Mouse (Mus musculus) CH12.LX (cell line): ENCODE data around the gene Mef2d. TPM values are rescaled to one million over a fixed set of nuclear protein-coding genes. Genes with fewer than 3 reads are reported as not detected.

ENCODE experiments used
- DNase-seq: peaks from one replicate; pipeline ENCODE4 v3.0.0-alpha.2; 2013; ENCODE audit errors: extremely low read depth
- H3K27ac ChIP-seq: 2 replicates; pipeline ENCODE4 v1.5.1; 2012; ENCODE audit warnings: low read depth, mild to moderate bottlenecking, control low read depth, moderate library complexity; ENCODE audit not compliant: insufficient read depth
- H3K27me3 ChIP-seq: replicated peaks from 2 replicates; pipeline ENCODE3; 2012; ENCODE audit warnings: inconsistent platforms
- H3K36me3 ChIP-seq, 2 experiments: replicated peaks in 1 of 2; 2 replicates each; pipeline versions ENCODE3 to v1.6.1; 2012; ENCODE audit warnings: inconsistent platforms in 1 of 2, low read length in 1 of 2, mild to moderate bottlenecking in 1 of 2, mixed read lengths in 1 of 2, moderate library complexity in 1 of 2; ENCODE audit not compliant: control insufficient read depth in 1 of 2, insufficient read depth in 1 of 2
- H3K4me1 ChIP-seq, 2 experiments: 2 replicates each; pipeline ENCODE4 v1.6.1; 2012; ENCODE audit warnings: inconsistent platforms in 1 of 2, moderate library complexity in 1 of 2; ENCODE audit not compliant: insufficient read depth in 2 of 2, control insufficient read depth in 1 of 2
- H3K4me2 ChIP-seq: 2 replicates; pipeline ENCODE4 v1.6.1; 2012; ENCODE audit warnings: low read depth, mild to moderate bottlenecking, control low read depth; ENCODE audit not compliant: poor library complexity, insufficient read depth, severe bottlenecking
- H3K4me3 ChIP-seq, 3 experiments: fragments of 150-350 bp in 1 of 3; sonication (generic) in 1 of 3; replicated peaks in 1 of 3; 2 replicates each; pipeline versions ENCODE3 to v1.5.1; 2011 to 2012; ENCODE audit warnings: low read depth in 2 of 3, low read length in 2 of 3, mild to moderate bottlenecking in 2 of 3, moderate library complexity in 2 of 3, control low read depth in 1 of 3, improper control_type of control experiment in 1 of 3, inconsistent platforms in 1 of 3, mixed read lengths in 1 of 3; ENCODE audit not compliant: poor library complexity in 1 of 3
- H3K79me2 ChIP-seq: replicated peaks from 2 replicates; pipeline ENCODE4 v1.6.1; 2012; ENCODE audit warnings: mild to moderate bottlenecking, moderate library complexity; ENCODE audit not compliant: control insufficient read depth, poor library complexity, insufficient read depth, severe bottlenecking; ENCODE audit errors: extremely low read depth
- H3K9ac ChIP-seq: 2 replicates; pipeline ENCODE4 v1.6.1; 2012; ENCODE audit warnings: low read depth, mild to moderate bottlenecking, control low read depth, moderate library complexity; ENCODE audit not compliant: insufficient read depth
- H3K9me3 ChIP-seq: replicated peaks from 2 replicates; pipeline ENCODE3; 2012; ENCODE audit warnings: low read length, inconsistent platforms, mixed read lengths
- CHD1 ChIP-seq: IDR thresholded peaks from 2 replicates; pipeline ENCODE4 v1.6.1; 2012; ENCODE audit warnings: low read depth, low read length, improper control_type of control experiment, inconsistent platforms
- CHD2 ChIP-seq: IDR thresholded peaks from 2 replicates; pipeline ENCODE4 v1.6.1; 2011; ENCODE audit warnings: low read length, improper control_type of control experiment
- ELF1 ChIP-seq: IDR thresholded peaks from 2 replicates; pipeline ENCODE4 v1.6.1; 2014; ENCODE audit warnings: low read depth, mild to moderate bottlenecking, inconsistent platforms, low read length, improper control_type of control experiment
- HCFC1 ChIP-seq: IDR thresholded peaks from 2 replicates; pipeline ENCODE4 v1.6.1; 2012; ENCODE audit warnings: low read depth, mild to moderate bottlenecking, inconsistent platforms, low read length, improper control_type of control experiment
- IRF4 ChIP-seq: IDR thresholded peaks from 2 replicates; pipeline ENCODE4 v1.6.1; 2014; ENCODE audit warnings: low read depth, mild to moderate bottlenecking, inconsistent platforms, low read length, improper control_type of control experiment
- JUN ChIP-seq: IDR thresholded peaks from 2 replicates; pipeline ENCODE4 v1.6.1; 2011; ENCODE audit warnings: low read depth, mild to moderate bottlenecking, low read length, improper control_type of control experiment, moderate library complexity; ENCODE audit not compliant: insufficient read depth
- JUND ChIP-seq: conservative IDR thresholded peaks from 2 replicates; pipeline ENCODE4 v1.6.1; 2011; ENCODE audit warnings: low read depth, low read length, improper control_type of control experiment
- MAX ChIP-seq: IDR thresholded peaks from 2 replicates; pipeline ENCODE4 v1.6.1; 2011; ENCODE audit warnings: low read length, improper control_type of control experiment
- MXI1 ChIP-seq: IDR thresholded peaks from 2 replicates; pipeline ENCODE4 v1.6.1; 2011; ENCODE audit warnings: mild to moderate bottlenecking, low read depth, low read length, improper control_type of control experiment
- NELFE ChIP-seq: IDR thresholded peaks from 2 replicates; pipeline ENCODE4 v1.6.1; 2011; ENCODE audit warnings: low read depth, low read length, improper control_type of control experiment
- PAX5 ChIP-seq: IDR thresholded peaks from 2 replicates; pipeline ENCODE4 v1.6.1; 2012; ENCODE audit warnings: low read length, inconsistent platforms, mixed read lengths
- POLR2A ChIP-seq: IDR thresholded peaks from 2 replicates; pipeline ENCODE4 v1.6.1; 2011; ENCODE audit warnings: low read depth, mild to moderate bottlenecking, improper control_type of control experiment, low read length
- RAD21 ChIP-seq: IDR thresholded peaks from 2 replicates; pipeline ENCODE4 v1.6.1; 2011; ENCODE audit warnings: low read depth, mild to moderate bottlenecking, low read length, improper control_type of control experiment, moderate library complexity
- RCOR1 ChIP-seq: conservative IDR thresholded peaks from 2 replicates; pipeline ENCODE4 v1.6.1; 2012; ENCODE audit warnings: low read depth, mild to moderate bottlenecking, inconsistent platforms, low read length, improper control_type of control experiment
- SIN3A ChIP-seq: IDR thresholded peaks from 2 replicates; pipeline ENCODE4 v1.6.1; 2012; ENCODE audit warnings: low read length, improper control_type of control experiment, inconsistent platforms
- TBP ChIP-seq: conservative IDR thresholded peaks from 2 replicates; pipeline ENCODE4 v1.6.1; 2011; ENCODE audit warnings: low read depth, low read length, improper control_type of control experiment
- TCF12 ChIP-seq: IDR thresholded peaks from 2 replicates; pipeline ENCODE4 v1.6.1; 2014; ENCODE audit warnings: low read depth, mild to moderate bottlenecking, inconsistent platforms, low read length, improper control_type of control experiment
- UBTF ChIP-seq: IDR thresholded peaks from 2 replicates; pipeline ENCODE4 v1.6.1; 2012; ENCODE audit warnings: low read depth, mild to moderate bottlenecking, inconsistent platforms, low read length, improper control_type of control experiment, moderate library complexity
- USF1 ChIP-seq: IDR thresholded peaks from 2 replicates; pipeline ENCODE4 v1.6.1; 2014; ENCODE audit warnings: low read depth, mild to moderate bottlenecking, inconsistent platforms, low read length, improper control_type of control experiment
- ZKSCAN1 ChIP-seq: IDR thresholded peaks from 2 replicates; pipeline ENCODE4 v1.6.1; 2012; ENCODE audit warnings: low read depth, inconsistent platforms, low read length, improper control_type of control experiment, borderline replicate concordance
- ZMIZ1 ChIP-seq: IDR thresholded peaks from 2 replicates; pipeline ENCODE4 v1.6.1; 2012; ENCODE audit warnings: low read depth, mild to moderate bottlenecking, inconsistent platforms, low read length, improper control_type of control experiment
- ZNF384 ChIP-seq: IDR thresholded peaks from 2 replicates; pipeline ENCODE4 v1.6.1; 2012; ENCODE audit warnings: low read depth, low read length, improper control_type of control experiment, inconsistent platforms
- dilution Hi-C: fragments of 300-500 bp; cut with MboI; formaldehyde crosslinking; loops from 2 replicates; pipeline ENCODE4 v1.14.3; 2020; ENCODE audit warnings: low sequenced_read_pairs; ENCODE audit not compliant: extremely low pct_unique_long_range_greater_than_20kb, extremely low pct_ligation_motif_present
- in situ Hi-C: fragments of 300-500 bp; cut with MboI; formaldehyde crosslinking; loops from 3 replicates; pipeline ENCODE4 v1.14.3; 2019; ENCODE audit warnings: low sequenced_read_pairs, low pct_ligation_motif_present, low pct_unique_long_range_greater_than_20kb, mixed read lengths
- polyA plus RNA-seq: library from polyadenylated mRNA; unstranded; fragments of >175 nt; gene quantifications from 2 replicates; pipeline ENCODE4 v1.2.1, GENCODE M21; 2012; ENCODE audit warnings: low read depth; ENCODE audit not compliant: insufficient read length
- total RNA-seq, 2 experiments: library from RNA; depleted of rRNA; stranded (reverse); fragments of 300-350 nt in 1 of 2; fragments of >200 nt in 1 of 2; gene quantifications; 2 replicates each; pipeline ENCODE4 v1.2.3; 2012 to 2014

Gene Mef2d
- total and polyA plus RNA-seq, 3 experiments: 4.8 to 75.8 (median 10.9) TPM

- Histone ChIP-seq H3K36me3 (no peaks in the 10 kb centered on the region), H3K9me3 (peaks cover 7% of the 10 kb centered on the region), H3K4me2 (no peak overlapping the region)
- DNase-seq: no peak
- TF ChIP-seq JUND: no peak
- TF ChIP-seq CHD2: no peak
- TF ChIP-seq HCFC1: no peak
- TF ChIP-seq MAX: no peak
- TF ChIP-seq TCF12: no peak
- no peak for TF ChIP-seq CHD1
- TF ChIP-seq ZKSCAN1: no peak
- no peak for TF ChIP-seq ZNF384
- TF ChIP-seq JUN: no peak
- no peak for TF ChIP-seq NELFE
- TF ChIP-seq, all 38 proteins: peak for 0
- no peaks in the 10 kb centered on the region for H3K79me2 ChIP-seq
- H3K4me1 ChIP-seq: no peaks in the 10 kb centered on the region
- H3K27ac ChIP-seq: no peak overlapping the region
- H3K27me3 ChIP-seq: peaks cover 94% of the 10 kb centered on the region
- H3K9ac ChIP-seq: no peak overlapping the region
- H3K4me3 ChIP-seq: no peak overlapping the region
- dilution Hi-C loops: no loop called here
- in situ Hi-C loops: no loop called here
Observed at GRCm38 (mm10) chr3:88202986-88203385, 60.8 kb downstream of the Mef2d start.

- Histone ChIP-seq H3K4me2 (no peak overlapping the region), H3K36me3 (no peaks in the 10 kb centered on the region), H3K9ac (no peak overlapping the region), H3K4me3 (no peak overlapping the region), H3K4me1 (no peaks in the 10 kb centered on the region), H3K79me2 (no peaks in the 10 kb centered on the region), H3K27me3 (peaks cover 95% of the 10 kb centered on the region), H3K9me3 (peaks cover 7% of the 10 kb centered on the region), H3K27ac (no peak overlapping the region)
- dilution Hi-C loops: no loop called here
- TF ChIP-seq MAX (no peak), RCOR1 (no peak), TCF12 (no peak)
- DNase-seq: no peak
- in situ Hi-C loops: no loop called here
Observed at GRCm38 (mm10) chr3:88203456-88203855, 61.3 kb downstream of the Mef2d start.

- Histone ChIP-seq H3K36me3 (no peaks in the 10 kb centered on the region), H3K4me2 (no peak overlapping the region), H3K9ac (no peak overlapping the region), H3K9me3 (peaks cover 7% of the 10 kb centered on the region), H3K79me2 (no peaks in the 10 kb centered on the region)
- dilution Hi-C loops: no loop called here
- TF ChIP-seq TCF12 (no peak), RAD21 (no peak), MAX (no peak), NELFE (no peak), ZNF384 (no peak), POLR2A (no peak), HCFC1 (no peak), PAX5 (no peak), CHD2 (no peak), MXI1 (no peak), IRF4 (no peak), SIN3A (no peak), ELF1 (no peak), USF1 (no peak), TBP (no peak), ZMIZ1 (no peak), UBTF (no peak)
- TF ChIP-seq, all 38 proteins: peak for 0
- H3K27ac ChIP-seq: no peak overlapping the region
- H3K4me3 ChIP-seq: no peak overlapping the region
- no peak for DNase-seq
- no peaks in the 10 kb centered on the region for H3K4me1 ChIP-seq
- peaks cover 97% of the 10 kb centered on the region for H3K27me3 ChIP-seq
- in situ Hi-C loops: no loop called here
Observed at GRCm38 (mm10) chr3:88203999-88204700, 62.0 kb downstream of the Mef2d start.
